Mouse (Mus musculus): ENCODE measurements around the gene H2-DMb2. TPM values are rescaled to one million over a fixed set of nuclear protein-coding genes. Genes with fewer than 3 reads are reported as not detected.

H2-DMb2 gene
- polyA plus RNA-seq, 1 experiment from 2014 or later: 0.28 TPM

DNA sequence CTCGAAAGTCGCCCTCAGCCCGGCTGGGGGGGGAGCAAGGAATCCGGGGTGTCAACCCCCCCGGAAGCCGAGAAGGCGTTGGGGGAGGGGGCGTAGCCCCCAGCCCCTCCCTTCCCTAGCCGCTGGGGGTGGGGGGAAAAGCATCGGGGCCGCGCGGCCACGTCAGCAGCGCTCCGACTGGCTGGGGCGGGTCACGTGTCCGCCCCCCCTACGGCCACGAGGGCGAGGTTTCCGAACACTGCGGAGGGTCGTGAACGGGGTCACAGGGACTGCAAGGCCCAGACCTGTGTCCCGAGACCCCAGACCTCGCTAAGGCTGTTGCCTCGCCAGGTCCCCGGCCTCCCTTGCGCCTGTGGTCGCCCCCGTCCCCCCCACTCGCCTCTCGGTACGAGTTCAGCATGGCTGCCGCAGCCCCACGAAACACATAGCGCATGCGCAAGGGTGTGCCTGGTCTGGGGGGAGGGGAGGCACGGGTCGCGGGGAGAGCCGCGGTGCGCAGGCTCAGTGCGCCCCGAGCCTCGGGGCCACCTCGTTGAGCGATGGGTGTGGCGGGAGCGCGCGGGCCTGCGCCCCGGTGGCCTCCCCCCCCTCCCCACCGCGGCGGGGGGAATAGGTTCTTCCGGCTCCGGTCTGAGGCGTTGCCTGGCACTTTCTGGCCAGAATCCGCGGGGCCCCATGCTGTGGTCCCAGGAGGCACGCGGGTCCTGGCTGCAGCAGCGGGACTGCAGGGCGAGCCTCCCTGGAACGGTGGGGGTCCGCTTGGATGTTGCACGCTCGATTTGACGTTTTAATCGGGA, 20.7 kb upstream of the H2-DMb2 start, which contains the start of gene Brd2:
TSS of gene Brd2 (minus strand) at position 447 of the 797 bp plus-strand sequence.
- Histone ChIP-seq H3K9me3 (ENCODE audit: control insufficient read depth, low read length) (no peaks in the 10 kb centered on the region), H3K4me3 (ENCODE audit: low read length) (peak within 1 kb of the TSS; percentile 86), H3K4me2 (ENCODE audit: low read length) (peak within 1 kb of the TSS; percentile 84), H3K4me1 (ENCODE audit: control insufficient read depth, insufficient read depth, low read depth, low read length) (peaks cover 17% of the 10 kb centered on the region), H3K27me3 (replicated peaks; ENCODE audit: control insufficient read depth, insufficient read depth, low read length) (no peaks in the 10 kb centered on the region), H3K27ac (ENCODE audit: low read depth, low read length) (peak within 1 kb of the TSS; percentile 100), H3K9ac (ENCODE audit: low read depth, low read length) (peak within 1 kb of the TSS; percentile 99), H3K36me3 (ENCODE audit: control insufficient read depth, insufficient read depth, low read length) (peaks cover 4% of the 10 kb centered on the region; the same call in 1 of the 2 replicates)
- 1% methylated on average over 55 of the region's 75 CpGs for WGBS
- peak; percentile 62 for ATAC-seq

DNA sequence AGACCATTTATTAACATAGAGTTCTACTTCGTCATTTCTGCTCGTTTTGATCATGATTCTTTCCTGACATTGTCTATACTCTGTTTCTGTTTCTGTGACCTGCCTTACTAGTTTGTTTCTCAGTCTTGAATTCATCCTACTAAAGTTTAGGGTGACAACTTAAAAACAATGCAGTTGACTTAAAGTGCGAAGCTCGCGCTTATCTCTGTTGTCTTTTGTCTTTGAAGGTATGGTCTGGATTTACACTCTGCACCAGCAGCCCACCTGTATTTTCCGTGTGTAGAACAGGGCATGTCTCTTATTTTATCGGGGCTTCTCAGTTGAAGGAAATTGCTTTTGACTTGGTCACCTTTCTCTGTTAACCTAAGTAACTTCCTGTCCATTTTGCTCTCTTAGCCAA, 20.0 kb upstream of the H2-DMb2 start:
- no peaks in the 10 kb centered on the region for H3K27me3 ChIP-seq (replicated peaks; ENCODE audit: control insufficient read depth, insufficient read depth, low read length)
- no peak for ATAC-seq
- WGBS: 1% methylated on average over 7 of the region's 7 CpGs

DNA sequence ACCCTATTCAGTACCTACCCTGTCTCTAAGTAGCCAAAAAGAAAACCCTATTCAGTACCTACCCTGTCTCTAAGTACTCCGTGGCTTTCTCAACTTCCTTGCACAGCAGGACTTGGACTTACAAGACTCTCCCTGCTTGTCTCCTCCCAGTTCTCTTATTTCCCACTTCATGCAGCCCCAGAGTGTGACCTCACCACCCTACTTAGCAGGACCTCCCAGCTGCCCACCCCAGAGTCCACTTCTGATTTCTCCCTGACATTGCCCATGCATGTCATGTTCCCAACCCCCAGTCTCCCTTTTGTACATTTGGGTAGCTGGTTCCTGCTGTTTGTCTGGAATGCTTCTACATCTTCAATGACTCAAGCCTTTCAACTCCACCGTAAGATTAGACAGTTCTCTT, 19.6 kb upstream of the H2-DMb2 start:
- Histone ChIP-seq H3K4me3 (ENCODE audit: low read length) (peak overlapping the region; percentile 86), H3K27me3 (replicated peaks; ENCODE audit: control insufficient read depth, insufficient read depth, low read length) (no peaks in the 10 kb centered on the region), H3K4me2 (ENCODE audit: low read length) (peak overlapping the region; percentile 84), H3K4me1 (ENCODE audit: control insufficient read depth, insufficient read depth, low read depth, low read length) (peaks cover 18% of the 10 kb centered on the region), H3K9me3 (ENCODE audit: control insufficient read depth, low read length) (no peaks in the 10 kb centered on the region), H3K36me3 (ENCODE audit: control insufficient read depth, insufficient read depth, low read length) (peaks cover 3% of the 10 kb centered on the region; the same call in 1 of the 2 replicates), H3K9ac (ENCODE audit: low read depth, low read length) (peak overlapping the region; percentile 99), H3K27ac (ENCODE audit: low read depth, low read length) (peak overlapping the region; percentile 100)
- WGBS: 3% methylated on average over 2 of the region's 2 CpGs
- no peak for ATAC-seq

More for the DNA sequence above, 20.0 kb upstream of the H2-DMb2 start:
- Histone ChIP-seq H3K4me3 (ENCODE audit: low read length) (peak overlapping the region; percentile 86), H3K9ac (ENCODE audit: low read depth, low read length) (peak overlapping the region; percentile 99), H3K4me1 (ENCODE audit: control insufficient read depth, insufficient read depth, low read depth, low read length) (peaks cover 17% of the 10 kb centered on the region), H3K9me3 (ENCODE audit: control insufficient read depth, low read length) (no peaks in the 10 kb centered on the region), H3K4me2 (ENCODE audit: low read length) (peak overlapping the region; percentile 84), H3K36me3 (ENCODE audit: control insufficient read depth, insufficient read depth, low read length) (peaks cover 4% of the 10 kb centered on the region; the same call in 1 of the 2 replicates), H3K27ac (ENCODE audit: low read depth, low read length) (peak overlapping the region; percentile 100)

DNA sequence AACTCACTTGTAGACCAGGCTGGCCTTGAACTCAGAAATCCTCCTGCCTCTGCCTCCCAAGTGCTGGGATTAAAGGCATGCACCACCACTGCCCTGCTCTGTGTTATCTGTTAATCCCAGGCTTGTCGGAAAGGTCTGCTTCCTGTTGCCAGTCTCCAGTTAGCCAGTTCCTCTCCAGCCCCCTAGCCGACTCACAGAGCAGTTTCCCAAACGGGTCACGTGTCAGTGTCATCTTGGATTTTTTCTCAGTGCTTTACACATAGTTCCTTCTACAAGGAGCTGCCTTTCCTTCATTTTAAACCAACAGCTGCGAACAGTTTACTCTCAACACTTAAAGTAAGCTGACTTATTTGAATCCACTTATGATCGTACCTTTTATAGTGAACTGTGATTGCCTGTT, 18.5 kb upstream of the H2-DMb2 start:
- ATAC-seq: no peak
- no peak overlapping the region for H3K9ac ChIP-seq (ENCODE audit: low read depth, low read length)
- H3K4me3 ChIP-seq (ENCODE audit: low read length): no peak overlapping the region
- no peak overlapping the region for H3K27ac ChIP-seq (ENCODE audit: low read depth, low read length)
- H3K4me1 ChIP-seq (ENCODE audit: control insufficient read depth, insufficient read depth, low read depth, low read length): peaks cover 21% of the 10 kb centered on the region
- H3K9me3 ChIP-seq (ENCODE audit: control insufficient read depth, low read length): no peaks in the 10 kb centered on the region
- H3K4me2 ChIP-seq (ENCODE audit: low read length): peak overlapping the region; percentile 5; the same call in 1 of the 2 replicates
- H3K36me3 ChIP-seq (ENCODE audit: control insufficient read depth, insufficient read depth, low read length): no peaks in the 10 kb centered on the region
- no peaks in the 10 kb centered on the region for H3K27me3 ChIP-seq (replicated peaks; ENCODE audit: control insufficient read depth, insufficient read depth, low read length)
- WGBS: 87% methylated on average over 6 of the region's 6 CpGs

DNA sequence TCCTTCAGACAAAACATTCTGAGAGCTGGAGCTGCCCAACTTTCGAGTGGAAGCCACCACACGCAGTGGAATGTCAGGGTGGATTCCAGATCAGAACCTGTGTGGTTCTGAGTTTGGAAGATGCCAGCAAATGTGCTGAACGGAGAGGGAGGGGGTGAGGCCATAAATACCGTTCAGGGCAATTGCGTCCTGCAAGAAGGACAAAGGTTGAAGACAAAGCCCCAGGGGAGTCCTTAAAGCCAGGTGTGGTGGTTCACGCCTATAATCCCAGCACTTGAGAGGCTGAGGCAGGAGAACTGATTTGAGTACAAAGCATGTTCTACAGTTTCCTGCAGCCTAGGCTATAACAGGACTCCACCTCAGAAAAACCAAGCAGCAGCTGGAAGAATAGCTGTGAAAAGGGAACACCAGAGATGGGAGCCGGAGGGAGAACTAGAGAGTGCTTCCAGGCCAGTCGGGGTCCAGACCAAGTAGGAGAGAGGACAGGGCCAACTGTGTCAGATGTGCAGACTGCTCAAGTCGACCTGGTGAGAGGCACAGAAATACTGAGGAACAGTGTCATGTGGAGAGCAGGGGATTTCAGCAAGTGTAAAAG, 16.2 kb upstream of the H2-DMb2 start:
- Histone ChIP-seq H3K27me3 (replicated peaks; ENCODE audit: control insufficient read depth, insufficient read depth, low read length) (no peaks in the 10 kb centered on the region), H3K27ac (ENCODE audit: low read depth, low read length) (no peak overlapping the region), H3K36me3 (ENCODE audit: control insufficient read depth, insufficient read depth, low read length) (no peaks in the 10 kb centered on the region), H3K4me2 (ENCODE audit: low read length) (no peak overlapping the region), H3K9ac (ENCODE audit: low read depth, low read length) (no peak overlapping the region), H3K4me1 (ENCODE audit: control insufficient read depth, insufficient read depth, low read depth, low read length) (peaks cover 21% of the 10 kb centered on the region), H3K9me3 (ENCODE audit: control insufficient read depth, low read length) (no peaks in the 10 kb centered on the region), H3K4me3 (ENCODE audit: low read length) (no peak overlapping the region)
- 64% methylated on average over 9 of the region's 9 CpGs for WGBS
- ATAC-seq: no peak

DNA sequence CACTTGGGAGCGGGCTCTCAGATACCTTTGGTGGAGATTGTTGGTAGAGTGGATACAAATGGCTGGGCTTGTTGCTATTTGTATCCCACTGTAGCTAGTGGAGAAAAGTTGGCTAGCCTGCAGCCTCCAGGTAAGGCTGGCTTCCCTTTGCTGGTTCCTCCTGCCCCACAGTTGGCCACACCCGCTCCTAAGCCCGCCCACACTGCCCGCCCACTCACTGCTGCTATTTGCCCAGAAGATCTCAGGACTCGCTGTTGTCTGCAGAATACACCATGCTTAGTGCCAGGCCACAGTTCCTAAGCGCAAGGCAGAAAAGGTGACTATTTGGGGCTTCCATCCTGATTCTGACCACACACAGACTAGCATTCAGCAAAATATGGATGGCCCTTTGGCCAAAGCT, 15.6 kb upstream of the H2-DMb2 start:
- no peak overlapping the region for H3K9ac ChIP-seq (ENCODE audit: low read depth, low read length)
- no peak overlapping the region for H3K4me2 ChIP-seq (ENCODE audit: low read length)
- no peak overlapping the region for H3K4me3 ChIP-seq (ENCODE audit: low read length)
- no peaks in the 10 kb centered on the region for H3K36me3 ChIP-seq (ENCODE audit: control insufficient read depth, insufficient read depth, low read length)
- no peak for ATAC-seq
- no peak overlapping the region for H3K27ac ChIP-seq (ENCODE audit: low read depth, low read length)
- H3K9me3 ChIP-seq (ENCODE audit: control insufficient read depth, low read length): no peaks in the 10 kb centered on the region
- 35% methylated on average over 6 of the region's 6 CpGs for WGBS
- H3K4me1 ChIP-seq (ENCODE audit: control insufficient read depth, insufficient read depth, low read depth, low read length): peaks cover 21% of the 10 kb centered on the region
- H3K27me3 ChIP-seq (replicated peaks; ENCODE audit: control insufficient read depth, insufficient read depth, low read length): no peaks in the 10 kb centered on the region

DNA sequence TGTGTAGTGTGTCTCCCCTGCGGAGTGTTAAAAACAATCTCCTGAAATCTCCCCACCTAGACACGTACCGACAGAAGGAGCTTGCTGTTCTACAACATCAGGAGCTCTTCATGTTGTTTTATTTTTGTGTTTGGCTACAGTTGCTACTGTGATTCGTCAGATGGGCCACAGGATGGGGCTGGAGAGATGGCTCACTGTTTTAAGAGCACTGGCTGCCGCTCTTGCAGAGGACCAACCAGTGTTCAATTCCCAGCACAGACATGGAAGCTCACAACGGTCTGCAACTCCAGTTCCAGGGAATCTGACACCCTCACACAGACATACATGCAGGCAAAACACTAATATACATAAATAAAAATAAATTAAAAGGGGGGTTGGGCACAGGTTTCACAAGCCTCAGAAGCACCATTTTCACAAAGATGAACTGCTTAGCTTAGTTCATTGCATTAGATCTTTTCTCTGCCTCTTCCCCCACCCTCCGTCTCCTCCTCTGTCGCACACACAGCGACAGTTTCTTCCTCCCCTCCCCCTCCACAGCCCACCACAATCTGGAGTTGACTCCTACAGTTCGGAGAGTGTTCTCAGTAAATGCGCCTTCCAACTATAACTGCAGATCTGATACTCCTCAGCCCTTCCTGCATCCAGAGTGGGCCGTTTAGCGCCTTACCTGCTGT, 14.7 kb upstream of the H2-DMb2 start:
- H3K4me1 ChIP-seq (ENCODE audit: control insufficient read depth, insufficient read depth, low read depth, low read length): peaks cover 19% of the 10 kb centered on the region
- no peaks in the 10 kb centered on the region for H3K36me3 ChIP-seq (ENCODE audit: control insufficient read depth, insufficient read depth, low read length)
- ATAC-seq: no peak
- H3K4me2 ChIP-seq (ENCODE audit: low read length): peak overlapping the region; percentile 27; the same call in 1 of the 2 replicates
- H3K27me3 ChIP-seq (replicated peaks; ENCODE audit: control insufficient read depth, insufficient read depth, low read length): no peaks in the 10 kb centered on the region
- H3K4me3 ChIP-seq (ENCODE audit: low read length): no peak overlapping the region
- WGBS: 23% methylated on average over 13 of the region's 13 CpGs
- H3K9ac ChIP-seq (ENCODE audit: low read depth, low read length): peak overlapping the region; percentile 32; the same call in 1 of the 2 replicates
- no peak overlapping the region for H3K27ac ChIP-seq (ENCODE audit: low read depth, low read length)
- H3K9me3 ChIP-seq (ENCODE audit: control insufficient read depth, low read length): no peaks in the 10 kb centered on the region

DNA sequence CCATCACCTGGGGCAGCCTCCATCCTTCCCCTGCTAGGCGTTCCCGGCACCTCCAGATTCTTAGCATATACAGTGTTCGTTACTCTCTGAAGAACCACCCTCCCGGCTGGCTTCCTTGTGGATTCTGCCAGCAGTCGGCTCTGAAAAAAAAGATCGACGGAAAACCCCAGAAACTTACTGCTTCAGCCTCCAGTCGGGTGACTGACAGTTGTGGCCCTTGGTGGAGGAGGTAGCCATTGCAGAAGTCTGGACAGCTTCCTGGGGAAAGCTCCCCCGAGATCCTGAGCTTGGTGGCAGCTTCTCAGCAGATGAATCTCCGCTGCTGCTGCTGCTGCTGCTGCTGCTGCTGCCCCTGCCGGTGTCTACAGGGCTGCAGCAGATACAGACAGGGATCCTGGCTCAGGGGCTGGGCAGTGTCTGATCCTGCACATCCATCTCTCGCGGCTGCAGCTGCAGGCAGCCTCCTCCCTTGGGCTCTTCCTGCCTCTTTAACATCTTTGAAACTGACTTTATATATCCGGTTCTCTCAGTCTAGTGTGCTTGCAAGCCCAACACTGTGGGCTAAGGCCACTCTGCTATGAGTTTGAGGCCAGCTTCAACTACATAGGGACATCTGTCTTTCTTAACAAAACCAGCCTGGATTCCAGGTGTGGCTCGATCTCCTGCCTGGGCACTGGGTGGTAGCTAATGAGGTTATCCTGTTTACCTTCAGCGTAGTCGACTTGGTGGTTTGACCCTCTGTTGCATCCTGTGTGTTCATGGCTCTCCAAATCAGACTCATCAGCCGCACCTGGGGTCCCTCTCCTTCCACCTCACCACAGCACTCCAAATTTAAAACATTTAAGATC, 13.9 kb upstream of the H2-DMb2 start:
- Histone ChIP-seq H3K4me2 (ENCODE audit: low read length) (peak overlapping the region; percentile 27; the same call in 1 of the 2 replicates), H3K27me3 (replicated peaks; ENCODE audit: control insufficient read depth, insufficient read depth, low read length) (no peaks in the 10 kb centered on the region), H3K4me3 (ENCODE audit: low read length) (no peak overlapping the region), H3K4me1 (ENCODE audit: control insufficient read depth, insufficient read depth, low read depth, low read length) (peaks cover 12% of the 10 kb centered on the region), H3K9ac (ENCODE audit: low read depth, low read length) (peak overlapping the region; percentile 32; the same call in 1 of the 2 replicates), H3K36me3 (ENCODE audit: control insufficient read depth, insufficient read depth, low read length) (no peaks in the 10 kb centered on the region), H3K27ac (ENCODE audit: low read depth, low read length) (no peak overlapping the region), H3K9me3 (ENCODE audit: control insufficient read depth, low read length) (no peaks in the 10 kb centered on the region)
- no peak for ATAC-seq
- 24% methylated on average over 18 of the region's 18 CpGs for WGBS

Measured in hindbrain, embryonic 16.5 days (tissue).